Mouse (Mus musculus) limb, embryonic 10.5 days (tissue): ENCODE measurements around the gene Gm10570. TPM values are rescaled to one million over a fixed set of nuclear protein-coding genes. Genes with fewer than 3 reads are reported as not detected.

ENCODE experiments used
- DNase-seq: peaks from one replicate; pipeline ENCODE4 v3.0.0-alpha.2; 2017; ENCODE audit warnings: low spot score
- H3K27ac ChIP-seq: fragments of 300-500 bp; sonication (generic); 2 replicates; pipeline ENCODE4 v1.5.1; 2016; ENCODE audit warnings: mild to moderate bottlenecking
- H3K27me3 ChIP-seq: fragments of 300-500 bp; sonication (generic); 2 replicates; pipeline ENCODE4 v1.6.1; 2016; ENCODE audit warnings: low read depth, mild to moderate bottlenecking; ENCODE audit not compliant: poor library complexity, severe bottlenecking
- H3K36me3 ChIP-seq: fragments of 300-500 bp; sonication (generic); 2 replicates; pipeline ENCODE4 v1.6.1; 2016; ENCODE audit warnings: mild to moderate bottlenecking, moderate library complexity
- H3K4me1 ChIP-seq: fragments of 300-500 bp; sonication (generic); 2 replicates; pipeline ENCODE4 v1.6.1; 2016
- H3K4me3 ChIP-seq: fragments of 300-500 bp; sonication (generic); 2 replicates; pipeline ENCODE4 v1.5.1; 2016; ENCODE audit warnings: mild to moderate bottlenecking, moderate library complexity
- H3K9me3 ChIP-seq: fragments of 300-500 bp; sonication (generic); replicated peaks from 2 replicates; pipeline ENCODE4 v1.6.1; 2016; ENCODE audit warnings: mild to moderate bottlenecking
- WGBS: fragments of 180-500 bp; shearing (Covaris S2); methylation state at CpG from one replicate; pipeline ENCODE4 v1.1.7; 2016; 5-methylcytosine and 5-hydroxymethylcytosine counted together
- polyA plus RNA-seq: library from polyadenylated mRNA; unstranded; fragments of >200 nt; fragmentation: Nextera tagmentation; extraction: Ambion mirVana; gene quantifications from 2 replicates; pipeline ENCODE4 v1.2.1, GENCODE M21; 2016

Gm10570 gene
- polyA plus RNA-seq, 1 experiment from 2014 or later, result not detected

DNA sequence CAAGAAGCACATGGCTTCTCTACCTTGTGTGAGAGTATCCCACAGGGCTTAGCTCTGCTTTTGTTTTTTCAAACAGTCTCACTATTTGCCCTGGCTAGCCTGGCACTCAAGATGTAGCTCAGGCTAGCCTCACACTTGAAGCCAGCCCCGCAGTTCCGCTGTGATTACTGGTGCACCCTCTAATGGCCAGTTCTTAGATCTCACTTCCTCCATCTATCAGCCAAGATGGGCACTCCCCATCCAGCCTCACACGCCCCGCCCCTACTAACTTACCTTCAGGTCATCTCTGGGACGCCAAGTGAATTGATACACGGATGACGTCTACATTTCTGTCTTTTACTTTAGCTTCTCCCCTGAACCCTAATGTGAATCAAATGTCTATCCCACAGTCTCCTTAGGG is 11.1 kb upstream of the Gm10570 start:
- Histone ChIP-seq H3K4me1 (no peaks in the 10 kb centered on the region), H3K27ac (no peak overlapping the region), H3K27me3 (no peaks in the 10 kb centered on the region), H3K36me3 (peaks cover 90% of the 10 kb centered on the region), H3K4me3 (no peak overlapping the region), H3K9me3 (no peaks in the 10 kb centered on the region)
- no peak for DNase-seq
- 83% methylated on average over 7 of the region's 7 CpGs for WGBS

- WGBS, result 70% methylated on average over 3 of the region's 3 CpGs
- H3K4me1 ChIP-seq, result no peaks in the 10 kb centered on the region
- DNase-seq, result no peak
- no peak overlapping the region for H3K4me3 ChIP-seq
- H3K36me3 ChIP-seq, result peaks cover 82% of the 10 kb centered on the region
- H3K27ac ChIP-seq, result no peak overlapping the region
- no peaks in the 10 kb centered on the region for H3K9me3 ChIP-seq
- no peaks in the 10 kb centered on the region for H3K27me3 ChIP-seq
These were observed 9.6 kb upstream of the Gm10570 start for GRCm38 (mm10) chr4:130318122-130318521.

GRCm38 (mm10) chr4:130316691-130317090 is 8.2 kb upstream of the Gm10570 start:
- WGBS, result 89% methylated on average over 10 of the region's 10 CpGs
- H3K27ac ChIP-seq, result no peak overlapping the region

DNA sequence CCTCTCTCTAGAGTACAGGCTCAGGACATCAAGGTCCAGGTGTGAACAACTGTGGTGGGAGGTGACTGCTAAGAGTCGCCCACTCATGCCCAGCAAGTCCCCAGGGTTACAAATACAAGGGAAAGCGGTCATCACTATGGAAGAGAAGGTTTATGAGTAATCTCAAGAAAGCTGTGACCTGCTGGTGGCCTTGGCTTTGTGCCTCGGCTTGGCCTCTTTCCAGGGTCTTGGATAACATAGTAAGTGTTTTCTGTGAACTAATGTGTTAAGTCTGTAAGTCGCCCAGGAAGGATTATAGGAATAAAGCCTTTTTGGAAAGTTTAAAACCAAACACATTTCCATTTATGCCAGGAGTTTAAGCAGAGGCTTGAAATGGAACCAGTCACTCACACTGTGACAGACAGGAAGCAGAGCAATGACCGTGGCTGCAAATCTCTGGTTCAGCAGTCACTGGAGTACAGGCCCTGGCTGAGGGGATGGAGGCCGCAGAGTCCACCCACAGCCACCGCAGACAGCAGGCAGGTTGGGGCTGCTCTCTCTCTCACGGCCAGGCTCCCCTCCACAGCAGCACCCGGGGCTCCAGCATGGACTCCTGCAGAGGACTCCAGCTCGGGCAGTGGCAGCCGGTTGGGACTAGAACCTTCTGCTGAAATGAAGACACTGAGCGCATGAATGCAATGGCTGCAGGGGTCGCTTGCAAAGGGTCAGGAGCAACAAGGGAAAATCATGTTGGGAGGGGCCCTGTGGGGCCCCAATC is 7.5 kb upstream of the Gm10570 start:
- Histone ChIP-seq H3K4me1 (no peaks in the 10 kb centered on the region), H3K4me3 (no peak overlapping the region), H3K36me3 (peaks cover 63% of the 10 kb centered on the region), H3K27ac (no peak overlapping the region), H3K27me3 (peaks cover 11% of the 10 kb centered on the region), H3K9me3 (no peaks in the 10 kb centered on the region)
- DNase-seq, result no peak
- WGBS, result 86% methylated on average over 13 of the region's 13 CpGs

More at GRCm38 (mm10) chr4:130316691-130317090, 8.2 kb upstream of the Gm10570 start:
- Histone ChIP-seq H3K4me1 (no peaks in the 10 kb centered on the region), H3K36me3 (peaks cover 68% of the 10 kb centered on the region), H3K27me3 (peaks cover 3% of the 10 kb centered on the region), H3K4me3 (no peak overlapping the region), H3K9me3 (no peaks in the 10 kb centered on the region)
- no peak for DNase-seq

GRCm38 (mm10) chr4:130313552-130313951 is 5.1 kb upstream of the Gm10570 start:
- Histone ChIP-seq H3K27ac (no peak overlapping the region), H3K4me1 (peaks cover 8% of the 10 kb centered on the region)
- DNase-seq, result no peak

GRCm38 (mm10) chr4:130312526-130312925 is 4.1 kb upstream of the Gm10570 start:
- Histone ChIP-seq H3K4me1 (peaks cover 19% of the 10 kb centered on the region), H3K4me3 (no peak overlapping the region), H3K36me3 (peaks cover 33% of the 10 kb centered on the region), H3K9me3 (no peaks in the 10 kb centered on the region), H3K27ac (no peak overlapping the region), H3K27me3 (peaks cover 45% of the 10 kb centered on the region)
- no peak for DNase-seq
- 85% methylated on average over 3 of the region's 3 CpGs for WGBS

More at GRCm38 (mm10) chr4:130313552-130313951, 5.1 kb upstream of the Gm10570 start:
- Histone ChIP-seq H3K9me3 (no peaks in the 10 kb centered on the region), H3K36me3 (peaks cover 44% of the 10 kb centered on the region), H3K4me3 (no peak overlapping the region), H3K27me3 (peaks cover 35% of the 10 kb centered on the region)
- 90% methylated on average over 4 of the region's 4 CpGs for WGBS

DNA sequence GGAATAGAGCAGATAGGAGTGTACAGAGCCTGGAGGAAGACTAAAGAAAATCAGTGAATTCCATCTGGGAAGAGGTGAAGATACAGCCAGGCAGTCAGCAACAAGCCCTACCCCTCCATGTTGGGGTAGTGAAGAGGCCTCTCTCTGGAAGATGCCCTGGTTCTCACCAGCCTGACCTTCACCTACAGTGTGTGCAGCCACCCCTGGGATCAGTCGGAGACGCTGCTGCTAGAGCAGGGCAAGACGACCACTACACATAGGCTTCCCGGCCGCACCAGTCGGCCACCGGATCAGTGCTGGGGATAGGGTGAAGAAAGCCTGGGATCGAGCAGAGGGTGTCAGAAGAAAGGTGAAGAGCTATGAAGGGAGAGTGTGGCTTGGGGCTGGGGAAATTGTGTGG is 780 bp upstream of the Gm10570 start:
- H3K4me1 ChIP-seq, result peaks cover 27% of the 10 kb centered on the region
- H3K27me3 ChIP-seq, result peaks cover 78% of the 10 kb centered on the region
- no peak for DNase-seq
- 41% methylated on average over 8 of the region's 8 CpGs for WGBS
- H3K36me3 ChIP-seq, result peaks cover 4% of the 10 kb centered on the region
- no peaks in the 10 kb centered on the region for H3K9me3 ChIP-seq
- H3K27ac ChIP-seq, result 0 out of 2 replicates have a peak overlapping the region, but pooled peaks have one; percentile 20
- peak overlapping the region; percentile 61 for H3K4me3 ChIP-seq

GRCm38 (mm10) chr4:130307851-130308230 is 633 bp downstream of the Gm10570 start:
- Histone ChIP-seq H3K4me1 (peaks cover 27% of the 10 kb centered on the region), H3K27me3 (peaks cover 78% of the 10 kb centered on the region)
- under 1% methylated on average over 23 of the region's 23 CpGs for WGBS

DNA sequence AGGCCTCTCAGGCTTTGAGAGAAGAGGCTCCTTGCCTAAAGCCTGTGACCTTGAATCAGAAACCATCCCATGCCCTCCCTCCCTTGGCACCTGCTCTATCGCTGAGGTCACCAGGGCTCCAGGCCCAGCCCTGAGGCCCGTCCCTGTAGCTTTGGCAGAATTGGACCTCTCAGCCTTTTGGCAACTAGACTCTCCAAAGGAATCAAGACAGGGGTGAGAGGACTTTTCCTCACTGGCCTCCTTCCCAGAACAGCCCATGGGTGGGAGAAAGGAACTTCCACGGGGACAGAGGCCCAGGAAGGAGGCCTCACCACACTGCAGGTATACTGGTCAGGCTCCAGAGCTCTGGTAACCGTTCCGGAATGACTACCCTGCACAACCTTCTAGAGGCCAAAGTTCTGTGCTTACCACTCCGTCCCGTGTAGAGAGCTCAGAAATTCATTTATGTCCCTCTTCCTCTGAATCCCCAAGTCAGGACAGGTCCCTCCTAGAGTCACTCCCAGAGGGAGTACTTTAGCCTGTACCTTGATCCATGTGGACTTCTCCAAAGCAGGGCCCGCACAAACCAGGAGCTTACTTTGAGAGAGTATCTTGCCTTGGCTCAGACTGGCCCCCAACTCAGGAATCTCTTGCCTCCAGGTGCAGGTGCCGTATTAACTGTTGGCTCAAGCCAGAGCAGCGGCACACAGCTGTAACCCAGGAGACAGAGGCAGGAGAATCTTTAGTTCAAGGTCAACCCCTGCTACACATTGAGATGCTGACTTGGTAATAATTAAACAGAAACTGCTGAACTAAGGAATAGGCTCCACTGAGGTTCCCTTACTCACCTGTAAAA is 1.5 kb downstream of the Gm10570 start:
- Histone ChIP-seq H3K4me3 (peak overlapping the region; percentile 61), H3K4me1 (peaks cover 27% of the 10 kb centered on the region), H3K27me3 (peaks cover 78% of the 10 kb centered on the region), H3K36me3 (no peaks in the 10 kb centered on the region), H3K9me3 (no peaks in the 10 kb centered on the region), H3K27ac (no peak overlapping the region)
- DNase-seq, result no peak
- WGBS, result 72% methylated on average over 10 of the region's 10 CpGs

More at GRCm38 (mm10) chr4:130307851-130308230, 633 bp downstream of the Gm10570 start:
- Histone ChIP-seq H3K4me3 (peak overlapping the region; percentile 61), H3K9me3 (no peaks in the 10 kb centered on the region), H3K27ac (no peak overlapping the region), H3K36me3 (no peaks in the 10 kb centered on the region)
- peak; percentile 79 for DNase-seq

DNA sequence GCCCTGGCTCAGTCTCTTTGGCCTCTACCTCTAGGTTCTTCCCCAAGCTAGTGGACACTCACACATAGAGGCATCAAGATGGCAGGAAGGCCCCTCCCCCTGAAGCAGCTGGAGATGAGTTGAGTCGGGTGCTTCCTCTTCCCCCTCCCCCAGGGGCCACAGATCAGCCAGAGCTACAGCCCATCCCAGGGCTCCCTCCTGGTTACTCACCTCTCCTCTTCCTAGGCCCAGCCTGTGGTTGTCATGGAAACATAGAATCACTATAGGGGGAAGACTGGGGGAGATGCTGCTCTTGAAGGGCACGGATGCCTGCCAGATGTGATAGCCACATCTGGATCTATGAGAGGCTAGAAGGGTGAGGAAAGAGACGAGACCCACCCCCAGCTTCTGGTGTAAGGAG is 3.7 kb downstream of the Gm10570 start:
- H3K27me3 ChIP-seq, result peaks cover 55% of the 10 kb centered on the region
- H3K4me3 ChIP-seq, result no peak overlapping the region
- no peaks in the 10 kb centered on the region for H3K36me3 ChIP-seq
- H3K4me1 ChIP-seq, result peaks cover 27% of the 10 kb centered on the region
- no peaks in the 10 kb centered on the region for H3K9me3 ChIP-seq
- WGBS, result 24% methylated on average over 3 of the region's 3 CpGs
- no peak overlapping the region for H3K27ac ChIP-seq
- DNase-seq, result no peak

GRCm38 (mm10) chr4:130302285-130302870 is 6.1 kb downstream of the Gm10570 start:
- Histone ChIP-seq H3K36me3 (no peaks in the 10 kb centered on the region), H3K4me3 (no peak overlapping the region), H3K27me3 (peaks cover 32% of the 10 kb centered on the region), H3K4me1 (peaks cover 7% of the 10 kb centered on the region), H3K27ac (no peak overlapping the region), H3K9me3 (no peaks in the 10 kb centered on the region)
- 65% methylated on average over 12 of the region's 12 CpGs for WGBS
- no peak for DNase-seq

DNA sequence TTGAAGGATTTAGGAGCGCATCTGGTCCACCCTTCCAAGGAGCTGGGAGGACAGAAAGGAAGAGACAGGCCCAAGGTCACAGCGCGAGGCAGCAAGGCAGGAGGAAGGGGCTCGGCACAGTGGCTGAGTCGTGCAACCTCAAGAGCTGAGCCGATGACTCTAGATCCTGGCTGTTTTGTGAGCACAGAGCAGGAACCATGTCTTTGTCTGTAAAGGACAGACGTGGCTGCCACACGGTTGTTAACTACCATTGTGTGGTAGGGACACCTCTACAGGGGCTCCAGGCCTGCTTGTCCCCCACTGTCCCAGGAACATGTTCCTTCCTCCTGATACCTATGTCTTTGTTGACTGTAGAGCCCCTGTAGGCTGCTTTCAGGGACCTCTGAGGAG is 8.8 kb downstream of the Gm10570 start:
- Histone ChIP-seq H3K9me3 (no peaks in the 10 kb centered on the region), H3K4me3 (no peak overlapping the region), H3K36me3 (no peaks in the 10 kb centered on the region), H3K27ac (no peak overlapping the region; the same call in 1 of the 2 replicates), H3K27me3 (peaks cover 4% of the 10 kb centered on the region), H3K4me1 (peaks cover 11% of the 10 kb centered on the region)
- WGBS, result 77% methylated on average over 8 of the region's 8 CpGs
- no peak for DNase-seq
